Comparison of ENCODE assay signal across 8 mouse cellular contexts in genomic region chr11:108128593-108128992, GRCm38 (mm10).
DNase-seq lines count a peak whose midpoint lies in the region; ATAC-seq lines count a peak whose summit lies in the region.

No protein-coding gene starts in this region.

- peaks cover 8% of the 10 kb centered on the region for H3K4me1 ChIP-seq in heart, embryonic 11.5 days (ENCODE audit: control insufficient read depth, insufficient read depth, low read length)

- DNase-seq in heart, adult 11 months: peak; percentile 86
- peak; percentile 41 for DNase-seq in ES-CJ7 (ENCODE audit: low read depth, low spot score)
- DNase-seq in cerebellum, adult 9-10 months: peak; percentile 46
- peak; percentile 28 for DNase-seq in gastrocnemius, postnatal 25 days
- DNase-seq in kidney, postnatal 36 days: peak; percentile 65 to 81
- DNase-seq in lung, postnatal 14 days: peak; percentile 79
- peak; percentile 27 to 65 for DNase-seq in spleen, postnatal 10 days (ENCODE audit: low spot score in 2 of 2)

- 41% methylated on average over 5 of the region's 5 CpGs for WGBS in heart, embryonic 11.5 days (ENCODE audit: insufficient replicate concordance)

- no peak overlapping the region for H3K27ac ChIP-seq in heart, embryonic 11.5 days (ENCODE audit: low read depth, low read length)

- H3K4me3 ChIP-seq in heart, embryonic 11.5 days (ENCODE audit: low read depth, low read length): no peak overlapping the region

- no peaks in the 10 kb centered on the region for H3K9me3 ChIP-seq in heart, embryonic 11.5 days (replicated peaks; ENCODE audit: control insufficient read depth, low read length)

- no peak overlapping the region for H3K9ac ChIP-seq in heart, embryonic 11.5 days (ENCODE audit: low read depth, low read length)

- H3K4me2 ChIP-seq in heart, embryonic 11.5 days: no peak overlapping the region

- ATAC-seq in heart, embryonic 11.5 days (replicated peaks; ENCODE audit: insufficient number of reproducible peaks, low FRiP score, low TSS enrichment): no peak

- H3K36me3 ChIP-seq in heart, embryonic 11.5 days (ENCODE audit: control insufficient read depth, insufficient read depth, low read length): no peaks in the 10 kb centered on the region

- no peaks in the 10 kb centered on the region for H3K27me3 ChIP-seq in heart, embryonic 11.5 days (ENCODE audit: control insufficient read depth, insufficient read depth, low read length)

Comparison
In these comparisons a context has a peak if more than half of its experiments do, and no peak if none do; other contexts are left out.
1. DNase-seq: peak in every context shown above with its lines; median percentile 86 in heart, adult 11 months; 79 in lung, postnatal 14 days; 73 in kidney, postnatal 36 days; 46 in cerebellum, adult 9-10 months; 46 in spleen, postnatal 10 days; 41 in ES-CJ7; 28 in gastrocnemius, postnatal 25 days.